Mouse (Mus musculus) kidney, adult 2 months (tissue): Measurements from ENCODE around the gene Pip5kl1. TPM values are rescaled to one million over a fixed set of nuclear protein-coding genes. Genes with fewer than 3 reads are reported as not detected.

Experiments used
- DNase-seq: peaks from one replicate; pipeline ENCODE4 v3.0.0; 2021
- H3K27ac ChIP-seq: fragments of 200-500 bp; 2 replicates; pipeline ENCODE4 v1.5.1; 2012; ENCODE audit warnings: low read depth, low read length, control low read depth, inconsistent platforms; ENCODE audit not compliant: insufficient read depth
- H3K27me3 ChIP-seq: fragments of 200-500 bp; replicated peaks from 2 replicates; pipeline ENCODE4 v1.6.1; 2012; ENCODE audit warnings: mild to moderate bottlenecking, moderate library complexity, low read length, inconsistent platforms; ENCODE audit not compliant: control insufficient read depth, insufficient read depth
- H3K36me3 ChIP-seq: fragments of 200-500 bp; 2 replicates; pipeline ENCODE4 v1.6.1; 2012; ENCODE audit warnings: mild to moderate bottlenecking, moderate library complexity, low read length, inconsistent platforms; ENCODE audit not compliant: control insufficient read depth, insufficient read depth
- H3K4me1 ChIP-seq: fragments of 200-500 bp; 2 replicates; pipeline ENCODE4 v1.6.1; 2011; ENCODE audit warnings: low read length; ENCODE audit not compliant: control insufficient read depth, insufficient read depth
- H3K4me3 ChIP-seq: fragments of 200-500 bp; 2 replicates; pipeline ENCODE4 v1.5.1; 2011; ENCODE audit warnings: mild to moderate bottlenecking, low read depth, low read length, control low read depth; ENCODE audit not compliant: insufficient read depth
- CTCF ChIP-seq: fragments of 200-500 bp; conservative IDR thresholded peaks from 2 replicates; pipeline ENCODE4 v1.5.1; 2011; ENCODE audit warnings: low read depth, mild to moderate bottlenecking, control low read depth, low read length, moderate library complexity, mixed read lengths; ENCODE audit not compliant: insufficient read depth, insufficient read length
- POLR2A ChIP-seq: fragments of 200-500 bp; IDR thresholded peaks from one replicate; pipeline ENCODE4 v1.6.1; 2011; ENCODE audit warnings: low read depth, low read length, control low read depth
- WGBS: fragments of 180-500 bp; shearing (Covaris S2); methylation state at CpG from one replicate; pipeline ENCODE4 v1.1.7; 2018; 5-methylcytosine and 5-hydroxymethylcytosine counted together
- polyA plus RNA-seq: library from polyadenylated mRNA; depleted of rRNA; stranded (reverse); fragments of >200 nt; gene quantifications from 2 replicates; pipeline ENCODE4 v1.2.3, GENCODE M21; 2012

Pip5kl1 gene
- polyA plus RNA-seq, 1 experiment: not detected

- peak within 1 kb of the TSS; percentile 74 for H3K4me3 ChIP-seq
- TF ChIP-seq POLR2A: peak; percentile 77
- no peak for TF ChIP-seq CTCF
- WGBS: under 1% methylated on average over 67 of the region's 67 CpGs
- DNase-seq: peak; percentile 99
- H3K36me3 ChIP-seq: no peaks in the 10 kb centered on the region
- no peaks in the 10 kb centered on the region for H3K27me3 ChIP-seq
- peak within 1 kb of the TSS; percentile 97 for H3K27ac ChIP-seq
- peaks cover 30% of the 10 kb centered on the region for H3K4me1 ChIP-seq
Observed at GRCm38 (mm10) chr2:32534733-32535471, 39.7 kb upstream of the Pip5kl1 start, which contains the start of gene Fam102a. TSS of gene Fam102a (plus strand) at chr2:32535332.

- H3K27ac ChIP-seq: peak overlapping the region; percentile 97
- H3K36me3 ChIP-seq: no peaks in the 10 kb centered on the region
- under 1% methylated on average over 56 of the region's 56 CpGs for WGBS
- no peaks in the 10 kb centered on the region for H3K27me3 ChIP-seq
- TF ChIP-seq CTCF (no peak), POLR2A (peak; percentile 21)
- H3K4me1 ChIP-seq: peaks cover 32% of the 10 kb centered on the region
- peak; percentile 86 for DNase-seq
- H3K4me3 ChIP-seq: peak overlapping the region; percentile 74
Observed at GRCm38 (mm10) chr2:32535501-32535991, 39.1 kb upstream of the Pip5kl1 start.

GRCm38 (mm10) chr2:32536086-32536633 is 38.4 kb upstream of the Pip5kl1 start:
- Histone ChIP-seq H3K27ac (peak overlapping the region; percentile 97), H3K36me3 (no peaks in the 10 kb centered on the region), H3K4me3 (peak overlapping the region; percentile 74), H3K4me1 (peaks cover 38% of the 10 kb centered on the region), H3K27me3 (no peaks in the 10 kb centered on the region)
- DNase-seq: peak; percentile 82
- TF ChIP-seq POLR2A (no peak), CTCF (no peak)
- 4% methylated on average over 14 of the region's 14 CpGs for WGBS

- Histone ChIP-seq H3K4me3 (peak overlapping the region; percentile 74), H3K36me3 (no peaks in the 10 kb centered on the region), H3K4me1 (peaks cover 42% of the 10 kb centered on the region), H3K27me3 (no peaks in the 10 kb centered on the region), H3K27ac (peak overlapping the region; percentile 97)
- TF ChIP-seq CTCF (peak; percentile 51), POLR2A (no peak)
- 11% methylated on average over 11 of the region's 11 CpGs for WGBS
- peak; percentile 86 for DNase-seq
Observed at GRCm38 (mm10) chr2:32536634-32537359, 37.8 kb upstream of the Pip5kl1 start.

GRCm38 (mm10) chr2:32537360-32537905 is 37.2 kb upstream of the Pip5kl1 start:
- Histone ChIP-seq H3K27me3 (no peaks in the 10 kb centered on the region), H3K36me3 (no peaks in the 10 kb centered on the region), H3K27ac (peak overlapping the region; percentile 97), H3K4me1 (peaks cover 45% of the 10 kb centered on the region), H3K4me3 (peak overlapping the region; percentile 74)
- TF ChIP-seq POLR2A (no peak), CTCF (no peak)
- DNase-seq: peak; percentile 78
- 7% methylated on average over 9 of the region's 9 CpGs for WGBS

- peak; percentile 65 for DNase-seq
- Histone ChIP-seq H3K4me1 (peaks cover 48% of the 10 kb centered on the region), H3K27ac (peak overlapping the region; percentile 97; the same call in 1 of the 2 replicates), H3K36me3 (no peaks in the 10 kb centered on the region), H3K4me3 (peak overlapping the region; percentile 74; the same call in 1 of the 2 replicates), H3K27me3 (no peaks in the 10 kb centered on the region)
- TF ChIP-seq CTCF (no peak), POLR2A (no peak)
- 39% methylated on average over 5 of the region's 5 CpGs for WGBS
Observed at GRCm38 (mm10) chr2:32537941-32538340, 36.7 kb upstream of the Pip5kl1 start.

GRCm38 (mm10) chr2:32538461-32538860 is 36.1 kb upstream of the Pip5kl1 start:
- Histone ChIP-seq H3K27ac (peak overlapping the region; percentile 20), H3K36me3 (no peaks in the 10 kb centered on the region), H3K4me3 (no peak overlapping the region), H3K4me1 (peaks cover 49% of the 10 kb centered on the region), H3K27me3 (no peaks in the 10 kb centered on the region)
- TF ChIP-seq CTCF: no peak
- no peak for TF ChIP-seq POLR2A
- peak; percentile 44 for DNase-seq
- WGBS: 38% methylated on average over 4 of the region's 4 CpGs
